Mouse (Mus musculus): ENCODE measurements around the gene Lin52. TPM values are rescaled to one million over a fixed set of nuclear protein-coding genes. Genes with fewer than 3 reads are reported as not detected.
A peak's percentile ranks its signal among the peaks of the same experiment; 100 is the strongest.
"Not testable (repeated sequence)": the region's sequence is repeated elsewhere in the genome, so short reads cannot be mapped to it uniquely, and the experiment has no call there.

The Lin52 gene
- polyA plus RNA-seq, 1 experiment = 24.5 TPM

DNA sequence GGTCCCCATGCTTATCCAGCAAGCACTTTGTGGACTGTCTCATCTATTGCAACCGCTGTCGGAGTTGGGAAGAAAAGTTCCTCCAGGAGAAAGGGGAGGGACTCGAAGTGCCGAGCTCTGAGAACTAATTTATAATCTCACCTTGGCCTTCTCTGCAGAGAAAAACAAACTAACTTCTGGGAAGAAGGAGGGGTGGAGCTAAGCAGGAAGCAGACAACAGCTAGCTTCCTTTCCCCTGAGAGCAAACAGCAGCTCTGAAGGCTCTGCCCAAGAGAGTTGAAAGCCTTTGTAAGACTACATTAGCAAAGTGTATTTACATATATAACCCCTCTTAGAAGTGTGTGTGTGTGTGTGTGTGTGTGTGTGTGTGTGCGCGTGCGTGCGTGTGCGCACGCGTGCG lies 74.2 kb downstream of the Lin52 start:
- H3K4me1 ChIP-seq (replicated peaks; ENCODE audit: control insufficient read depth, insufficient read depth, low read length) = peaks cover 11% of the 10 kb centered on the region
- no peaks in the 10 kb centered on the region for H3K36me3 ChIP-seq (ENCODE audit: control insufficient read depth, insufficient read depth, low read length)
- no peaks in the 10 kb centered on the region for H3K27me3 ChIP-seq (ENCODE audit: control insufficient read depth, insufficient read depth, low read length)
- TF ChIP-seq CTCF (IDR thresholded peaks at IDR 0.05; ENCODE audit: borderline replicate concordance, control insufficient read depth, extremely low read depth, insufficient read depth, low read length, poor library complexity) = no peak
- no peak for TF ChIP-seq POLR2A (IDR thresholded peaks at IDR 0.05; ENCODE audit: control insufficient read depth, extremely low read depth, insufficient read depth, low read length, poor library complexity)
- peak overlapping the region; percentile 89 for H3K27ac ChIP-seq (ENCODE audit: control insufficient read depth, insufficient read depth, low read length)
- WGBS = 79% methylated on average over 12 of the region's 12 CpGs
- peak; percentile 4 for DNase-seq
- no peak overlapping the region for H3K4me3 ChIP-seq (ENCODE audit: control insufficient read depth, insufficient read depth, low read length)

DNA sequence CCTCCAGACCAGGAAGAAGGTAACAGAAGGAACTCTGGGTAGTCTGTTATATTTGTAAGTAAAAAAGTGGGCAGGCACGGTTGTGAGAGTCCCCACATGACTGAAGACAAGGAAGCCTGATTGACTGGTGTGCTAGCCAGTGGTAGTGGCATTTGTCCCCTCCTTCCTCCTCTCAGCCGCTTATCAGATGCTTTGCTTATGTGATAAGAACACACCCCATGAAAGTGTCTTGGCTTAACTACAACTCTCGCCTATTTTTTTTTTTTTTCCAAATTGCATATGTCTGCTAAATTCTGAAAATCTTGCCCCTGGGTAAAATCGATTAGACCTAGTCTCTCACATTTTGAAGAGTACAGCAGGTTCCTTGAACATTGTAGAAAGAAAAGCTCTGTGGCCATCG lies 79.2 kb downstream of the Lin52 start:
- WGBS = 93% methylated on average over 5 of the region's 5 CpGs

GRCm38 (mm10) chr12:84531906-84532829 lies 80.9 kb downstream of the Lin52 start:
- WGBS = 97% methylated on average over 13 of the region's 13 CpGs
- DNase-seq = no peak
- no peaks in the 10 kb centered on the region for H3K27me3 ChIP-seq (ENCODE audit: control insufficient read depth, insufficient read depth, low read length)
- H3K36me3 ChIP-seq (ENCODE audit: control insufficient read depth, insufficient read depth, low read length) = no peaks in the 10 kb centered on the region; the same call in 1 of the 2 replicates
- H3K27ac ChIP-seq (ENCODE audit: control insufficient read depth, insufficient read depth, low read length) = no peak overlapping the region
- H3K4me1 ChIP-seq (replicated peaks; ENCODE audit: control insufficient read depth, insufficient read depth, low read length) = no peaks in the 10 kb centered on the region
- TF ChIP-seq CTCF (IDR thresholded peaks at IDR 0.05; ENCODE audit: borderline replicate concordance, control insufficient read depth, extremely low read depth, insufficient read depth, low read length, poor library complexity) (no peak), POLR2A (IDR thresholded peaks at IDR 0.05; ENCODE audit: control insufficient read depth, extremely low read depth, insufficient read depth, low read length, poor library complexity) (no peak)
- H3K4me3 ChIP-seq (ENCODE audit: control insufficient read depth, insufficient read depth, low read length) = no peak overlapping the region

More for the DNA sequence above, 79.2 kb downstream of the Lin52 start:
- no peak overlapping the region for H3K27ac ChIP-seq (ENCODE audit: control insufficient read depth, insufficient read depth, low read length)
- TF ChIP-seq POLR2A (IDR thresholded peaks at IDR 0.05; ENCODE audit: control insufficient read depth, extremely low read depth, insufficient read depth, low read length, poor library complexity) (no peak), CTCF (IDR thresholded peaks at IDR 0.05; ENCODE audit: borderline replicate concordance, control insufficient read depth, extremely low read depth, insufficient read depth, low read length, poor library complexity) (no peak)
- H3K27me3 ChIP-seq (ENCODE audit: control insufficient read depth, insufficient read depth, low read length) = no peaks in the 10 kb centered on the region
- peaks cover 2% of the 10 kb centered on the region; the same call in 1 of the 2 replicates for H3K4me1 ChIP-seq (replicated peaks; ENCODE audit: control insufficient read depth, insufficient read depth, low read length)
- H3K4me3 ChIP-seq (ENCODE audit: control insufficient read depth, insufficient read depth, low read length) = no peak overlapping the region
- no peak for DNase-seq
- no peaks in the 10 kb centered on the region; the same call in 1 of the 2 replicates for H3K36me3 ChIP-seq (ENCODE audit: control insufficient read depth, insufficient read depth, low read length)

GRCm38 (mm10) chr12:84532830-84533199 lies 81.6 kb downstream of the Lin52 start:
- TF ChIP-seq POLR2A (IDR thresholded peaks at IDR 0.05; ENCODE audit: control insufficient read depth, extremely low read depth, insufficient read depth, low read length, poor library complexity) = no peak
- no peak for TF ChIP-seq CTCF (IDR thresholded peaks at IDR 0.05; ENCODE audit: borderline replicate concordance, control insufficient read depth, extremely low read depth, insufficient read depth, low read length, poor library complexity)
- H3K4me1 ChIP-seq (replicated peaks; ENCODE audit: control insufficient read depth, insufficient read depth, low read length) = no peaks in the 10 kb centered on the region
- no peak overlapping the region for H3K4me3 ChIP-seq (ENCODE audit: control insufficient read depth, insufficient read depth, low read length)
- no peaks in the 10 kb centered on the region; the same call in 1 of the 2 replicates for H3K36me3 ChIP-seq (ENCODE audit: control insufficient read depth, insufficient read depth, low read length)
- 98% methylated on average over 8 of the region's 8 CpGs for WGBS
- H3K27me3 ChIP-seq (ENCODE audit: control insufficient read depth, insufficient read depth, low read length) = no peaks in the 10 kb centered on the region
- H3K27ac ChIP-seq (ENCODE audit: control insufficient read depth, insufficient read depth, low read length) = no peak overlapping the region
- no peak for DNase-seq

DNA sequence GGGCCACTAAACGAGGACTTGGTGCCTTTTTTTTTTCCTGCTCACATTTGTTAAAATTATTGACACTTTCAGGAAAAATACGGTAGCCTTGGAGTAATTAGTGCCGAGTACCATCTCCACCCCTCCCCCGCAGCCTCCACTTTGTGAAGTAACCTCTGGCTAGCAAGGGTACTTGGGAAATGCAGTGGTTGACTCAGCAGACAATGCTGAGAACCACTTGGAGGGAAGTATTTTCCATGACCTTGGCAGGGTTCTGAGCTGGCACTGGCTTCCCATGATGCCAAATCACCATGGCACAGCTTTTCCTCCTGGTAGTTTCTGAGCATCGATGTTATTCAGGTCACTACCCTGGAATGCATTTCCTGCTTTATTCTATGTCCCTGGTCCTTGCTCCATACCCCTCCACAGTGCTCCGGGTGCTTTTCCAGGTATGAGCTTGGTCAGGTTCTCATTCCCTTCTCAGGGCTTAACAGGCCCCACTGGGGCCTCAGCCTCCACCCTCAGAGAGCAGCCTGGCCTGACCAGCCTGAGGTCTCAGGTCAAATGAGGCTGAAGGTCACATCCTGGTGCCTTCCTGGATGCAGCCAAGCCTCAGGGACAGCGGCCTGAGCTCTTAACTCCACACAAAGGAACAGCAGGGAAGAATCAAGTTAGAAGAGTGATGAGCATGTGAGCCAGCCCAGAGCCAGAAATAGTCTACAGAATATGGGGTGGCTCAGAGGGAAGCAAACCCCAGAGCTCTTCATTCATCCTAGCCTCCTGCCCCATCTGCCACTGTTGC lies 82.7 kb downstream of the Lin52 start:
- WGBS = 98% methylated on average over 7 of the region's 7 CpGs
- TF ChIP-seq CTCF (IDR thresholded peaks at IDR 0.05; ENCODE audit: borderline replicate concordance, control insufficient read depth, extremely low read depth, insufficient read depth, low read length, poor library complexity) (no peak), POLR2A (IDR thresholded peaks at IDR 0.05; ENCODE audit: control insufficient read depth, extremely low read depth, insufficient read depth, low read length, poor library complexity) (no peak)

DNA sequence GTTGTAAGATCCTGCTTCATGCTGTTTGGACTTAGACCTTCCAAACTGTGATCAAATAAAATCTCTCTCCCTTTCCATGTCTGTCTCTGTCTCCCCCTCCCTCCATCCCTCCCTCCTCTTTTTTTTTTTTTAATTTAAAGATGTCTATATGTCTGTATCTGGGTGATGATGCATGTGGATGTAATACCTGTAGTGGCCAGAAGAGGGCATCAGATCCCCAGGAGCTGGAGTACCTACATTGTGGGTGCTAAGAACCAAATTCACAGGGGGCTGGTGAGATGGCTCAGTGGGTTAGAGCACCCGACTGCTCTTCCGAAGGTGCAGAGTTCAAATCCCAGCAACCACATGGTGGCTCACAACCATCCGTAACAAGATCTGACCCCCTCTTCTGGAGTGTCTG lies 88.3 kb downstream of the Lin52 start:
- not testable (repeated sequence) for H3K4me1 ChIP-seq (replicated peaks; ENCODE audit: control insufficient read depth, insufficient read depth, low read length); H3K36me3 ChIP-seq (ENCODE audit: control insufficient read depth, insufficient read depth, low read length); H3K27ac ChIP-seq (ENCODE audit: control insufficient read depth, insufficient read depth, low read length); H3K4me3 ChIP-seq (ENCODE audit: control insufficient read depth, insufficient read depth, low read length); H3K27me3 ChIP-seq (ENCODE audit: control insufficient read depth, insufficient read depth, low read length)
- peak; percentile 32 for DNase-seq
- WGBS = 95% methylated on average over 3 of the region's 3 CpGs

More for the DNA sequence above, 82.7 kb downstream of the Lin52 start:
- DNase-seq = no peak
- H3K36me3 ChIP-seq (ENCODE audit: control insufficient read depth, insufficient read depth, low read length) = no peaks in the 10 kb centered on the region; the same call in 1 of the 2 replicates
- H3K27ac ChIP-seq (ENCODE audit: control insufficient read depth, insufficient read depth, low read length) = no peak overlapping the region
- H3K4me3 ChIP-seq (ENCODE audit: control insufficient read depth, insufficient read depth, low read length) = no peak overlapping the region
- no peaks in the 10 kb centered on the region for H3K4me1 ChIP-seq (replicated peaks; ENCODE audit: control insufficient read depth, insufficient read depth, low read length)
- no peaks in the 10 kb centered on the region for H3K27me3 ChIP-seq (ENCODE audit: control insufficient read depth, insufficient read depth, low read length)
